Mouse (Mus musculus) embryo, embryonic 10.5 days (tissue): Measurements from ENCODE around the gene Otof.

Source experiments
- DNase-seq: peaks from one replicate; pipeline ENCODE4 v3.0.0-alpha.2; 2015; ENCODE audit warnings: low spot score

Otof gene

DNA sequence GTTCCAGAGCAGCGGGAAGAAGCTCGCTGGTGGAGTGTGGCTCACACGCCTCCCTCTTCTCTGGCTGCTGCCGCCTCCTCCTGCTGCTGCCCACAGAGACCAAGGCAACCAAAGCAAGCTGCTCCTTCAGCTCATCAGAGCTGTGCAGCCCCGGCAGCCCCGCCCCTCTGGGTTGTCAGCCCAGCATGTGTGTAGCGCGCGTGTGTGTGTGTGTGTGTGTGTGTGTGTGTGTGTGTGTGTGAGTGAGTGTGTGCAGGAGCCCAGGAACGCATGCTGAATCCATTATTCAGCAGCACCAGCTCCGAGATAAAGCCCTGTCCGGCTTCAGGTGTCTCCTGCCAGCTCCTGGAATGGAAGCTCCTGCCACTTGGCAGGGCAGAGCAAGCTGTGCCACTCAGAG is at the start of gene Otof:
Gene Otof, minus strand, starts transcription at position 112 of the 400 bp plus-strand sequence.
- peak; percentile 27 for DNase-seq

GRCm38 (mm10) chr5:30497299-30497698 is 35.6 kb upstream of the Otof start:
- DNase-seq: peak; percentile 79

DNA sequence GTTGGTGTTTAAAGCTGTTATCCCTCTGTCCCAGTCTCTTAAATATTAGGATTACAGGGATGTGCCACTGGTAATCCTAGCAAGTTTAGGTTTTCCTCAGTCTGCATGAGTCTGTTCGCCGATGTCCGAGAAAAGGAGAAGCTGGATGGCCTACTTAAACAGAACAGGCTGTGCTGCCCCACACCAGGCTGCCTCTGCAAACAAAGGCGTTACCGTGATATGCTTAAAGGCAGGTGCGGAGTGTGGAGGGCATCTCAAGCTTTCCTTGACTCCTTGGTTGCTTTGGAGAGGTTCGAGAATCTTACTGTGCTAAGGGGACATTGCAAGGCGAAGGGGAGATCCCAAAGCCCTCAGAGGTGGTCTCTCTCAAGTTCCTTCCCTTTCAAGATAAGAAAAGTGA is 35.1 kb upstream of the Otof start:
- peak; percentile 15 for DNase-seq

DNA sequence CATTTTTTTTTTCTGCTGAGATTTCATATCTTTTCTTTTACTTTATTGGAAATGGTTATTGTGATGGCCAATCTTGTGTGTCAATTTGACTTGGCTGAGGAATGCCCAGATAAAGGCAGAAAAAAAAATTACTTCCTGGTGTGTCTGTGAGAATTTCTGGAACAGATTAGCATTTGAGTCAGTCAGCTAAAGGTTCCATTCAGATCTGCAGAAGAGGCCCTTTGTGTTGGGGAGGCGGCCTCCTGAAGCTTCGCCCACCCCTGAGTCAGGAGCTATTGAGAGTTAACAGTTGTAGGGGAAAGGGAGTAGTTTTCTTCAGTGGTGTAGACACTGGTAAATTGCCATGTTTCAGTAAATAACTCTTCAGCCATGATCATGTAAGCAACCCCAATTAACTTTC is 33.6 kb upstream of the Otof start:
- DNase-seq: no peak

DNA sequence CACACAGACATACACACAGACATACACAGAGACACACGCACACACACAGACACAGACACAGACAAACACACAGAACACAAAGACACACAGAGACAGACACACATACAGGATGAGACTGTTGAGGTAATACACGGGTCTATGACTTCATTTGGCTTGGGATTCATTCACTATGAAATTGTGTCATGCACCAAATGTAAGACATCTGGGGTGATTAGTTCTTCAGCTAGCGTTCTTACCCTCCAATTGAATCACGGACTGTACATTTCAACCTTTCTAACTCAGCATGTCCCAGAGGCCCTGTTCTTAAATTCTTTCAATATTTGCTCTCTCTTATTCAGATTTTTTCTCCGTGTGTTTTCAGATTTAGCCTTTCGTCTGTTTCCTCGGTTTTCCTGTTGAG is 32.9 kb upstream of the Otof start:
- DNase-seq: no peak

DNA sequence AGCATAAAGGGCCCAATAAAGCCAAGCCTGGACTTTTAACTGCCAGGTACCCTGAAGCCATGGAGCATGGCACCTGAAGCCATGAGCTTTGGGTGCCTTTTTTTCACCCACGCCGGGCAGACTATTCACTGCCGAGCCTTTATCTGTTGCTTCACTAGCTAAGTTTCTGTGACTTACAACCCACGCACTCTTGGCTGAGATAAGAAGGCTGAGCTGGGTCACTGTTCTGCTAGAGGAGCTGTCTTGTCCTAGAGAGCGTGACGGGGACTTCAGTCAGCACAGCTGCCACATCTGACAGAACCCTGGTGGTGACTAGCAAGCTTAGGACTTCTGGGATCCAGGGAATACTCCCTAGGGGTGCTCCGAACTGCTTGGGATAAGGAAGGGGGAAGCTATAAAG is 32.0 kb upstream of the Otof start:
- no peak for DNase-seq

DNA sequence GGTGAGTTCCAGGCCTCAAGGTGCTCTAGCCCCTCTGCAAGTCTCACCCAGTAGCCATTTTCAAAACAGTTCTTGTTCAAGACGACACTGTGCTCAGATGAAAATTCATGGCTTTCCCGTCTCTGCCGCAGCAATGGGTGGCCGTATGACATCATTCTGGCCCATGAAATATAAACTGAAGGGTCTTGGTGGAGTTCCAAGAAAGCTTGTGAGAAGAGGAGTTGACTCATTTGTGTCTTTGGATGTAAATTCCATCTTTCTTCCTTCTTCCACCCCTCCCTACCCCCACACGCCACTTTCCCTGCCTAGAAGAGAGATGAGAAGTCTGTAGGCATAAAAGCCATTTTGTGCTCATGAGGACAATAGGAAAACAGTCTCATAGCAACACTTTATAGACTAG is 29.1 kb upstream of the Otof start:
- DNase-seq: no peak

- DNase-seq: no peak
Measured at GRCm38 (mm10) chr5:30490215-30490614, 28.5 kb upstream of the Otof start.

DNA sequence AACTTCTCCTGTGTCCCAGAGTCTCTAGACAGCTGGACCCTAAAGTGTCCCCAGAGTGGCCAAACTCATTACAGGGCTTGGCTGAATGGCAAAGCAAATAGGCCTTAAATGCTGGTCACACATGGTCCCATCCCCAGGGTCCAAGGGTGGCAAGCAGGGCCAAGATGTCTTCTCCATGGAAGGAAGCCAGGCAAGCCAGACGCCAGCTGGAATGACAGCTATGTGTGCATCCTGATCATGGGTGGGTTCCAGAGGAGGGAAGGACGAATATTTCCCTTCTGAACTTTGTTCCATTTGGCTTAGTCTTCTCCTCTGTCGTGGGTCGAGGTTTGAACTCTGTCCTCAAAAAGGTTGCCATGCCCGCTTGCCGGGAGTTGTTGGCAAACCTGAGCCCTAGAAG is 23.4 kb upstream of the Otof start:
- no peak for DNase-seq

DNA sequence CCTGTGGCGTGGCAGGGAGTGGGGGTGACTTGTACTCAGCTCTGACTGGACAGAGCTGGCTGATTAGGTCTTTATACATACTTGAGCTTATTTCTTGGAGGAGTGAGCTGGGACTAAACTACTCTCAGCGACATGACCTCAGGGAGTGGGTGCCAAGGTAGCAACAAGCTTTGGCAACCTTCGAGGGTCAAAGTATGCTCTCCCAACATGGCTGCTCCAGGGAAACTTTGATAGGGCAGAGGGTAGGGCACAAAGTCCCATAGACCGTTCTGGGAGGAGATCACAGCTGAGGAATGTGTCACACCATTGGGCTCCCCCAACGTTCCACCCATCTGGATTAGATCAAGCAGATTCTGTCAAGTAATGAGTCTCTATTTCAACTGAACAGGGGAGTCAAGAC is 22.9 kb upstream of the Otof start:
- DNase-seq: no peak

DNA sequence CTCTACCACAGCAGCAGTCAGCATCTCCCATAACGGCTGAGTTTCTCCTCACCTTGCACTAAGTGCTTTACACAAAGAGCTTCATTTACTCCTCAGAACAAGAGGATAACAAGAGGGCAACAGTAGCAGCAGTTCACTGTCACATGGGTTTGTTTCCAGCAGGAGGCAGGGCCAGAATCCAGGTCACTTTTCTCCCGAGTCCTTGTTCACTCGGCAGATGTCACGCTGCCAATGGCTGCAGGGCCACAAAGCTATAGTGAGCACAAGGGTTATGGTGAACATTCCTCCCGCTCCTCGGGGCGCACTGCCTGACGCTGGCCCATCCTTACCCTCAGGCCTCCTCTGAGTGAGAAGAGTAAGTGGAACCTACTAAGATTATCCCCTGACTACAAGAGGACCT is 21.8 kb upstream of the Otof start:
- no peak for DNase-seq

- peak; percentile 87 for DNase-seq
Measured at GRCm38 (mm10) chr5:30482319-30482718, 20.6 kb upstream of the Otof start.

GRCm38 (mm10) chr5:30476534-30476933 is 14.8 kb upstream of the Otof start:
- peak; percentile 63 for DNase-seq

- no peak for DNase-seq
Measured at GRCm38 (mm10) chr5:30472148-30472547, 10.4 kb upstream of the Otof start.

DNA sequence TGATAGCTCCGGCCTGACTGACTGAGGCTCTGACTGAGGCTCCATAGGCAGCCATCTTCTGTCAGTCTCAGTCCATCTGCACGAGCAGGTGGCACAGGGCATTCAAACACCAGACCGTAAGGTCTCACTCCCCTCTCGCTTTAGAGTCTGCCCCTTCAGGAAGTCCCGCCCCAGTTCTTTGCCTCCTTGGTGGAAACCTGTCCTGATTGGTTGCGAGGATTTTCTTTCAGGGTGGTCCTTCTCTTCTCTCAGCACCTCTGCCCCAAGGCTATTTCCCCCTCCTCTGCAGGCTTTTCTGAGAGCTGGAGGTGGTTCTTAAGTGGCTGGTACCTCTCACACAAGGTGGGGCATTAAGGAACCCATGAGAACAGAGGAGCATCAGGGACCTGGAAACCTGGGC is 8.7 kb upstream of the Otof start:
- no peak for DNase-seq

- no peak for DNase-seq
Measured at GRCm38 (mm10) chr5:30466315-30466714, 4.6 kb upstream of the Otof start.

- no peak for DNase-seq
Measured at GRCm38 (mm10) chr5:30465861-30466260, 4.1 kb upstream of the Otof start, which contains the start of gene 1700001C02Rik. Gene 1700001C02Rik, plus strand, starts transcription at chr5:30466047.

DNA sequence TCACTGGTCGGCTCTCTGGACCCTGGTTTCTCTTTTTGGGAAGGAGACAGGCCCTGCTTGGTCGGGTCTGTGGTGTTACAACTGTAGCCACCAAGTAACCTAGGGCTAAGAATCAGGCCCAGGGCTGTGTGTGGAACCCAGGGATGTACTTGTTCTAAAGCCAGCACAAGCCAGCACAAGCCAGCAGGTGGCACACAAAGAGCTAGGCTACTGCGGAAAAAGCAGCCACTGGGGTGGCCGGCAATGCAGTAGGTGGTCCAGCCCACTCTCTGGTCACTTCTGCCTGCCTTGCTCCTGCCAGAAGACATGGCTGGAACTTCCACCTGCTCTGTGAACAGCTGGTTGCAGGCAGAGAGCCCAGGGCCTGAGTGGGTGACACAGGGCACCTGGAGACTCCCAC is 1.6 kb downstream of the Otof start:
- peak; percentile 38 for DNase-seq

- DNase-seq: peak; percentile 29
Measured at GRCm38 (mm10) chr5:30456056-30456455, 5.7 kb downstream of the Otof start.

DNA sequence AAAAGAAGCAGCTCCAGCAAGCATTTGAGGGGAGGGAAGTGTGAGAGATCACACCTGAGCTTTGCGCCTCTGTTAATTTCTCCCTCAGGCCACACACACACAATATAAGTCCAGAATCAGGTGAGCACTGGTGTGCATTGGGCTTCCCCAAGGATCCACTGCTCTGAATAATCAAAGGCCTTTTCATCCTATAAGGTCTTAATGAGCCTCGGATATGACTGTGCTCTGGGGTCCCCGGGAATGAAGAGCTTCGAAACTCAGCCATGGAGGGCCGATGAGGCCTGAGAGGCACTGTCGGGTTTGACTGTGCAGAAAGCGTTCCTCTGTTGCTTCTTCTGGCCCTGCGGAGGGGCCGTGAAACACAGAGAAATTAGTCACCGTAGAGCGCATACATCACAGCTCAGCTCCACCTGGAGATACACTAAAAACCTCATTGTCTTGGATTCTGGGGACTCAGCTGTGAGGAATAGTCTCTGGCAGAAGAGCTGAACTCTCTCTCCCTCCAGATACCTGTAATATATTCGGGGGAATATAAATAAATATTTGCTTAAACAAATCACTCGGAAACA is 17.3 kb downstream of the Otof start:
- no peak for DNase-seq

DNA sequence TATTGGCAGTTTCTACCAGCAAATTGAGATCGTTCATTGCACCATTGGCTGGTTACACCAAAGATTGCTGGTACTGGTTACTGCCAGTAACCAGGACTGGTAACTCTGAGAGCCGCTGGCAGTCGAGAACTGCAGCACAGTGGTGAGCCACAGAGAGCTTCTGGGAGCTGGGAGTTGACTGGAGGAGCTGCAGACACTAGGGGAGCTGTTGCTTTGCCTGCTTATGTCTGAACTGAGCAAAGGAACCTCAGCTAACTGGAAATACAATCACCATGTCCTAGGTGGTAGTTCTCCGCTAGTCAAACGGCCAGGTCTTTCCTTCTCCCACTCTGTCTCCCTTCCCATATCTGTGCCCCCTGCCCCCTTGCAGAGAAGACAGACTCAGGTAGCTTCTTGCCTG is 19.5 kb downstream of the Otof start:
- DNase-seq: peak; percentile 11

GRCm38 (mm10) chr5:30440308-30440906 is 21.3 kb downstream of the Otof start:
- no peak for DNase-seq

DNA sequence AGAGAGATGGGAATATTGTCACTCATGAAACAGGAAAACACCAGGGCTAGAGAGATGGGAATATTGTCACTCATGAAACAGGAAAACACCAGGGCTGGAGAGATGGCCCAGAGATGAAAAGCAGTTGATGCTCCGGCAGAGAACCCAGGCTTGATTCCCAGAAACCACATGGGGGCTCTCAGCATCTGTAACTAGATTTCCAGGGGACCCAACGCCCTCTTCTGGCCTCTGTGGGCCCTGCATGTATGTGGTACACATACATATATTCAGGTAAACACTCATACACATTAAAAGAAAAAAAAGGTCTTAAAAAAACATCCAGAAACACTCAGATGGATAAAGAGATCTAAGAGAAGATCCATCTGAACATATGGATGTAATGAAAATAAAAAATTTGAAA is 22.8 kb downstream of the Otof start:
- no peak for DNase-seq

- DNase-seq: no peak
Measured at GRCm38 (mm10) chr5:30427406-30427805, 34.3 kb downstream of the Otof start.
